Mouse (Mus musculus) liver, embryonic 14.5 days (tissue): Measurements from ENCODE around the gene Bloc1s5.

Experiments used
- CTCF ChIP-seq: IDR thresholded peaks from 2 replicates; pipeline ENCODE4 v1.5.1; 2016; ENCODE audit warnings: antibody characterized with exemption, low read depth, control low read depth
- EP300 ChIP-seq: IDR thresholded peaks from 2 replicates; pipeline ENCODE4 v1.6.1; 2016; ENCODE audit warnings: antibody characterized with exemption, low read depth

- TF ChIP-seq CTCF (no peak), EP300 (no peak)
Observed at GRCm38 (mm10) chr13:38624292-38624902, 10.5 kb downstream of the Bloc1s5 start.
